ENCODE assay signal across 19 mouse cellular contexts in genomic region chr1:160123957-160124356, GRCm38 (mm10). TPM values are rescaled to one million over a fixed set of nuclear protein-coding genes. Genes with fewer than 3 reads are reported as not detected.
"Had no signal": no experiment of that assay in that cellular context is flagged by ENCODE, and none has a peak within 500 bp of the region (broad histone marks: within the 10 kb centered on the region; RNA-seq: fewer than 3 reads in every experiment).

No protein-coding gene starts in this region.

- H3K9me3 ChIP-seq: limb, embryonic 12.5 days; limb, embryonic 15.5 days; midbrain, embryonic 10.5 days; midbrain, embryonic 13.5 days had no signal

- ATAC-seq: hindbrain, embryonic 16.5 days; liver, postnatal 0 days; lung, postnatal 0 days; midbrain, embryonic 13.5 days had no signal

- DNase-seq: kidney, adult 18-20 months; kidney, adult 9 months; kidney, postnatal 36 days; left cerebral cortex, postnatal 4 days; liver, postnatal 0 days; lung, embryonic 14.5 days; right cerebral cortex, postnatal 4 days; thymus, postnatal 4 days had no signal

- H3K4me2 ChIP-seq: limb, embryonic 12.5 days; limb, embryonic 15.5 days; liver, embryonic 11.5 days; lung, embryonic 14.5 days; midbrain, embryonic 13.5 days had no signal

- H3K4me1 ChIP-seq: limb, embryonic 12.5 days; limb, embryonic 15.5 days; megakaryocyte, embryonic 14.5 days; midbrain, embryonic 10.5 days; midbrain, embryonic 13.5 days had no signal

- H3K9ac ChIP-seq: limb, embryonic 12.5 days; limb, embryonic 15.5 days; liver, embryonic 14.5 days; liver, postnatal 0 days; lung, embryonic 14.5 days; midbrain, embryonic 13.5 days had no signal

- H3K27me3 ChIP-seq: limb, embryonic 12.5 days; limb, embryonic 15.5 days; midbrain, embryonic 13.5 days had no signal

- H3K4me3 ChIP-seq: limb, embryonic 12.5 days; limb, embryonic 15.5 days; megakaryocyte, embryonic 14.5 days; midbrain, embryonic 10.5 days; midbrain, embryonic 13.5 days had no signal

- H3K36me3 ChIP-seq: limb, embryonic 12.5 days; limb, embryonic 15.5 days; midbrain, embryonic 10.5 days; midbrain, embryonic 13.5 days had no signal

- H3K27ac ChIP-seq: kidney, postnatal 0 days; limb, embryonic 12.5 days; limb, embryonic 15.5 days; liver, embryonic 14.5 days; midbrain, embryonic 10.5 days; midbrain, embryonic 13.5 days had no signal

RNA-seq across cellular contexts. Expression of gene Tnn, which starts 29.4 kb away (rescaled TPM):
- polyA plus RNA-seq: liver, embryonic 11.5 days; liver, postnatal 0 days; midbrain, embryonic 10.5 days; midbrain, postnatal 0 days had no signal
